Mouse (Mus musculus) CH12F3 (cell line): ENCODE measurements around the gene Morn1.

Experiments
- in situ Hi-C: fragments of 300-500 bp; cut with MboI; formaldehyde crosslinking; loops from 2 replicates; pipeline ENCODE4 v1.14.3; 2020; ENCODE audit warnings: low sequenced_read_pairs

The Morn1 gene

DNA sequence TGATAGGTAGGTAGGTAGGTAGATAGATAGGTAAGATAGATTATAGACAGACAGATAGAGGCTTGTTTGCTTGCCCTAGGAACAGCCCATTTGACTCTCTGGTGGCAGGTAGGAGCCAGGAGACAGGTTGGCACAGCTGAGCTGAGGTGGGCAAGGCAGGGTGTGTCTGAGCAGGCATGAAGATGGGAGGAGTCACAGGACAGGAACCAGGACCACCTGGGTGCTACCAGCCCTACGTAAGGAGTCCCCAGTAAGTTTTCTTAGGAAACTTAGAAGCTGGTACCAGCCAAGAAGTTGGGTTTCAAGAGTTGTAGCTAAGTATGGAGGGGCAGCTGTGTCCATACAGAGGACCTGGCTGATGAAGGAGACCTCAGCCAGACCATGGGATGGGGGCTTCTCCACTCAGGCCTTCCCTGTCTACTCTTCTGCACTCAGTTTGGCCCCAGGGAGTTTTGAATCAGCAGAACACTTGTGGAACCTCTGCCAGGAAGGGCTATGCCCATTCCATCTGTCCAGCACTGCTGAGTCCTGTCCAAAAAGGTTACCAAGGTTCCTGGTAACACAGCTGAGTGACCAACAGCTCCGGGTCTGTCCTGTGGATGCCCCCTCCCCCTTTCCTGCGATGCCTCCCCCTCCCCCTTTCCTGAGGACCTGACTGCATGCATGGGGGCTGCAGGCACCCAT is 67.2 kb downstream of the Morn1 start:
- in situ Hi-C loops = no loop called here

DNA sequence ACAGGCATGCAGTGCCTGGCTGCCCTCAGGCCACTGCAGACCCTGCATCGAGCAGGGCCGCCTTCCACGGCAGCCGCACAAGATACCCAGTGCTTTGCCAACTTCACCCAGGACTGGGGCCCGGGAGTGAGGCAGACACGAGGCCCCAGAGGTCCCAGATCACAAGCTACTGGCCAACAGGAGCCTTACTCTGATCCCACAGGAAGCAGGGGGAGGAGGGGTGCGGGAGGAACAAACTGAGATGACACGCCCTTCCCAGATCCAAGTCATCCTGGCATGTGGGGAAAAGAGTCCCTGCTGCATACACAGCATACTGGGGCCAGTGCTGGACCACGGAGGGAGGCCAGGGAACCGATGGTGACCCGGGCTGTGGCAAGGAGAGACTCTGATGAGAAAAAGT is 68.6 kb downstream of the Morn1 start:
- in situ Hi-C loops = no loop called here

- in situ Hi-C loops = no loop called here
These were observed 70.4 kb downstream of the Morn1 start for GRCm38 (mm10) chr4:155156734-155157133.

DNA sequence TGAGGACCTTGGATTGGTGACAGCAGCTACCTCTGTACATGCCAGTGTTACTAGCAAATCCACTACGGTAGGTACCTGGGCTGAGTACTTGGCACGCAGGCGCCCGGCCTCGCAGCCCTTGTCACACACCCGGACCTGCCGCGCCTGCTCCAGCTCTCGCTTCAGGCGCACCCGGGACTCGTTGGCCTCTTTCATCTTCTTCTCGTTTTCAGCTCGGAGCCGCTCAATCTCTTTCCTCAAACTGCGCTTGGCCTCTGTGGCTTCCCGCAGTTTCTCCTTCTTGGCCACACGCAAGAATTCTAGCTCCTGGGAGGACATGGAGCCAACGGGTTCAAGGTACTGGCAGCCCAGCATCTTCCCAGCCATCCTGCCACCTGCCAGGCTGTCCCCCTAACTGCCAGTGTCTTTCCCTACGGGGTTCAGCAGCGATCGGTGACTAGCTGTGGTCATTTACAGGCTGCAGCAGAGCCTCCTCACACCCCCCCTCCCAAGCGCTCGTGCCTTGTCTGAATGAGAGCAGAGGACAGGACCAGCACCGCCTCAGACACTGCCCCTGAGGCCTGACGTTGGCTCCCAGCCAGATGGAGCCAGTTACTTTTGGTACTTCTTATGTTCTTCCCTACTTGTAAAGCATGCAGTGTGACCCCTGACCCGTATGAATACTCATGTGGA is 71.6 kb downstream of the Morn1 start:
- in situ Hi-C loops = no loop called here

GRCm38 (mm10) chr4:155158543-155158917 is 72.2 kb downstream of the Morn1 start:
- in situ Hi-C loops = no loop called here

GRCm38 (mm10) chr4:155162433-155163319 is 76.3 kb downstream of the Morn1 start:
- in situ Hi-C loops = no loop called here

DNA sequence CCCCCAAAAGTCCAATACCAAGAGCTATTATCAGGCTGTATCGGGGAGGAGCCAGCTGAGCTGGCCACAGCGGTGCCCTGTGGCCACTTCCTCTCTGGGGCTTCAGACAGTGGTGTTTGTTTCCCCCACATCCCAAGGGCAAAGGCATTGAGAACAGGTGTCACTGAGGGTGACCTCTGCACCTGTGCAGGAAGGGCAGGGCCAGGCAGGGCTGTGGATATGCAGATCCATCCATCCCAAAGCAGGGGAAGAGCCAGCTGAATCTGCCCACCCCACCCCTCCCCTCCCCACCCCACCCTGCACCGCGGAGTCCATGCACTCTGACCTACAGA is 76.9 kb downstream of the Morn1 start:
- in situ Hi-C loops = no loop called here

DNA sequence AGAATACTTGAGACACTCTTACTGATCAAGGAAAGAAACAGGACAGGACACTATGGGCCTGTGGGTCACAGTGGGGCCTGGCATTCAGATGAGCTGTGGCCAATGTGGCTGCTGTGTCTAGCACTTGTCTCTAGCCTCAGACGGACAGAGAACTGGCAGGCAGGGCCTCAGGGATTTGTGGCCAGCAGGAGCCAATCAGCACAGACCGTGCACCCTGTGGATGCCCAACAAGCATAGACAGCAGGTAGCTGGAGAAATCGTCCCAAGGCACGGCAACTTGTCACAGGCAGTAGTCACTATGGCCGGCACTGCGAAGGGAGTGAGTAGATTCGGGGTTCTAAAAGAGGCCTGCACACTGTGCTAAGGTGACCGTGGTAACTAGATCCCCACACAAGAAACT is 77.3 kb downstream of the Morn1 start:
- in situ Hi-C loops = no loop called here

DNA sequence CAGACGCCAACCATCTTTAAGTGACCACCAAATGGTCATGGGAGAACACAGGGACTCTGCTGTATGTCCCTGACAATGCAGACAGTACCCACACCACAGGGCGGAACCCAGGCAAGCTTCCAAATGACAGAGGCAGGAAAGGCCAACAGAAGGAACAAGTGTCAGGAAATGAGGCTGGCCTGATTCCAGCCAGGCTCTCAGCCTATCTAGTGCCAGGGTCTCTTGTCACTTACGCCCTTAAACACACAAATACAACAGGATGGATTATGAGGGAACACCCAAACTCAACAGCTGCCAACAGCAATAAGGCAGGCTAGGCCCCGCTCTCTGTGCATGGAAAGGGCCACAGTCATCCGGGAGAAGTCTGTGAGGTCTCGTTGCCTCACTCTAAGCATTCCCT is 78.2 kb downstream of the Morn1 start:
- in situ Hi-C loops = no loop called here

DNA sequence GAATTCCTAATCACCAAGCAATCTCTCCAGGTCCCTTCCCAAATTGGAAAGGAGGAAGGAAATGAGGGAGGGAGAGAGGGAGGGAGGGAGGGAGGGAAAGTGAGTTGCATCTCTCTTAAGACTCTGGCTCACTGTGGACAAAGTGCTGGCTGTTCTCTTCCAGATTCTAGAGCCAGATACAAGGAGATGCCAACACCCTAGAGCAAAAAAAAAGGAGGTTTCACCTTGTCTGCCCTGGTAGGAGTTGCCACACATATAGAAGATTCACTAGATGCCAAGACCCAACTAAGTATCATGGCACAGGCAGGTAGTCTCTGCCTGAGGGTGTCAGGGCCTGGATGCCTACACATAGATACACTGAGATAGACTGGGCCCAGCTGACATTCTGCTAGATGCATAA is 79.5 kb downstream of the Morn1 start:
- in situ Hi-C loops = no loop called here

DNA sequence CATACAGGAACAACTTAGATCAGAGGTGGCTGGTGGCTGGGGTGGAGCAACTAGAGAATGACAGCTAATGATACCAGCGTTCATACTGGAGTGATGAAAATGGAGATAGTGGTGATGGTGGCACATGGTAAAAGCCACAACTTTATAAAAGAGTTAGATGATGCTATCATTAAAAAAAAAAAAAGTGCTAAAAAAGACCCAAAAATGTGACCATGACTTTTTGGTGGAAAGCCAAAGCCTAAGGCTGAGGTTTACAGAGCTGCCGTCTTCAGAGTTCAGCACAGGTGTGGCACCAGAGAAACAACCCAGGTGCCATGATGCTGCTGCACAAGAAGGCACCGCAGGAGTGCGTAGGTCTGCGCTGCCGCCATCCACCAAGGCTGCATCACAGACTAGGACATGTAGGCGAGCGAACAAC is 82.5 kb downstream of the Morn1 start:
- in situ Hi-C loops = no loop called here

DNA sequence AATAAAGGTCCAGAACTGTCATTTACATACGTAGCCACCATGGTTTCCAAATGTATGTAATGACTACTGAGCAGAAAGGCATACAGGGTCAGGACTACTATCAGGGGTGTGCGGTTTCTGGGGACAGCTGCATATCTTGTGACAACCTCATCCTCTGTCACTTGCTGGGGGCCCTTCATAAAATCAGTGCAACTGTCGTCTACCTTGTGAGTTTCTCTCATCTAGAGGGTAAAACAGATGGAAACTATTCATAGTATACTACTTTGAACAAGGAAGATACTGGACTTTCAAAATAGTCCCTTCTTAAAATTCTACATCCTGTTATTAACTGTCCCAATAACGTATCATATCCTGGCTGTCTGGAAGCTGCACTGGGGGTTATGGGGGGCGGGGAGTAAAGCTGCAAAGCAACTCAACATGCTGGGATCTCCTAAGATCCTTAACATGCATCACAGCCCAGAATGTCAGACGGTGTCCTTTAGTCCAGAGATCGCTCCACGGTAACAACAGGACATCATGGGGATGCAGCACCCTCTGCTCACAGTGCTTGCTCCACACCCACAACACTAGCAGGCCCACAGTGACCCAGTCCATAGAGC is 84.3 kb downstream of the Morn1 start:
- in situ Hi-C loops = no loop called here

DNA sequence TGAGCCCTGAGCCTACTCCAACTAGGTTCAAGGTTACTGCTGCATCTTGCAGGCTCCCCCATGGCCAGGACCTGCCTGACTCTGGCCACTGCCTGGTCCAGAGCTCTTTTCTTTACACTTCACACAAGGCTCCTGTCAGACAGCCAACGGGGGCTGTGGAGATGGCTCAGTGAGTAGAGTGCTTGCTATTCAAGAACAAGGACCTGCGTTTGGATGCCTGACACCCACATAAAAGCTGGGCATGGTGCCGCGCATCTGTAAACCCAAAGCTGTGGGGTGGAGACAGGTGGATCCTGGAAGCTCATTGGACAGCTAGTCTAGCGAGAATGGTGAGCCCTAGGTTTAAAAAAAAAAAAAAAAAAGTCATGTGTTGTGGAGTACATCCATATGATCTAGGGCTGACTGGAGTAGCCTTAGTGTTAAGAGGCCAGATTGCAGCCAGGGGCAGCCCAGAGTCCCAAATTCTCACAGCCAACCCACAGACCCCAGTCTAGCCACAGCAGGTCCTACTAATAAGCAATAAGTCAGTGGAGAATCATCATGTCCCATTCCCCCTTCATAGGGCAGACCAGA is 85.7 kb downstream of the Morn1 start:
- in situ Hi-C loops = no loop called here

GRCm38 (mm10) chr4:155172909-155173821 is 86.8 kb downstream of the Morn1 start:
- in situ Hi-C loops = no loop called here

GRCm38 (mm10) chr4:155173822-155174785 is 87.7 kb downstream of the Morn1 start:
- in situ Hi-C loops = no loop called here

- in situ Hi-C loops = no loop called here
These were observed 89.8 kb downstream of the Morn1 start for GRCm38 (mm10) chr4:155176210-155176609.

- in situ Hi-C loops = no loop called here
These were observed 91.9 kb downstream of the Morn1 start for GRCm38 (mm10) chr4:155178274-155178673.

DNA sequence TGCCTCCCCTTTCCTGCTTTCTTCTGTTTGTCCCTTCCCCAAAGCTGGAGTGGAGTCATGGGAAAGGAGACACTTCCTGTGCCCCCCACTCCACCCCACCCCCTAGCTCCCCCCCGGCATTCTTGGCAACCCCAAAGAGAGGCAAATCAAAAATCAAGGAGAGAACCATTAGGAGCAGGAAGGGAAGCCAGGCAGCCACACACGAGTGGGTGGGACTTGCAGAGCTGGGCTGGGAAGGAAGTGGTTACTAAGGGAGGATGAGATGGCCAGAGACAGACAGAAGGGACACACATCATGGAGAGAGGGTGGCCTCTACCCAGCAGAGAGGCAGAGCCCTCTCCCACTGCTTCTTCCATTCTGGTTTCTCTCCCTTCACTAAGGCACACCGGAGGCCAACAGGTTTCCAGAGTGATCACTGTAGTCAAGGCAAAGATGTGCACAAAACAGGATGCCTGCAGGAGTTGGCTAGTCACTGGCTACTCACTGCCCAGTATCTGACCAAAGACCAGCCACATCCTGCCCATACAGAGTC is 92.7 kb downstream of the Morn1 start:
- in situ Hi-C loops = no loop called here

GRCm38 (mm10) chr4:155183201-155183600 is 96.8 kb downstream of the Morn1 start:
- in situ Hi-C loops = no loop called here
